Mouse (Mus musculus): Measurements from ENCODE around the gene Zfp990. TPM values are rescaled to one million over a fixed set of nuclear protein-coding genes. Genes with fewer than 3 reads are reported as not detected.
A peak's percentile ranks its signal among the peaks of the same experiment; 100 is the strongest.
"Not testable (repeated sequence)": the region's sequence is repeated elsewhere in the genome, so short reads cannot be mapped to it uniquely, and the experiment has no call there.

Gene Zfp990
- not detected in 2 replicates for polyA plus RNA-seq (2015; fragmentation: Nextera tagmentation; extraction: Ambion mirVana)

DNA sequence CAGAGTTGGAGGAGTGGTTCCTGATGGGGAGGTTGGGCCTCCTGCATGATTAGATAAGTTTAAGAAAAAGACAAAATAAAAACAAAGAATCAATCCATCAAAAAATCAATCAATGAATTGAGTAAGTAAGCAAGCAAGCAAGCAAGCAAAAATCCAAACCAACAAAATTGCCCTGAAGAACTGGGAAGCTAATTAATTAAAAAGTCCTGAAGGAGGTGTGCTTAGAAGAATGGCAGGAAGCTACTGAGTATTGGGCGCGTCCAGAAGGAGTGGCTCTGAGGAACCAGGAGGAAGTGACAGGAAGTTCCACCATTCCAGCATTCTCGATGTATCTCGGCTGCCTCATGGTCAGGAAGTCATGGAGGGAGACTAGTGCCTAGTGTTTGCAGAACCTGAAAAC is at the start of gene Zfp990:
TSS of gene Zfp990 (plus strand) at position 301 of the 400 bp plus-strand sequence.
- H3K36me3 ChIP-seq; H3K4me2 ChIP-seq (replicated peaks); H3K9me3 ChIP-seq; H3K9ac ChIP-seq (replicated peaks); H3K27me3 ChIP-seq; H3K4me3 ChIP-seq; ATAC-seq (replicated peaks); H3K4me1 ChIP-seq; H3K27ac ChIP-seq (replicated peaks): not testable (repeated sequence)
- 94% methylated on average over 4 of the region's 4 CpGs for WGBS

DNA sequence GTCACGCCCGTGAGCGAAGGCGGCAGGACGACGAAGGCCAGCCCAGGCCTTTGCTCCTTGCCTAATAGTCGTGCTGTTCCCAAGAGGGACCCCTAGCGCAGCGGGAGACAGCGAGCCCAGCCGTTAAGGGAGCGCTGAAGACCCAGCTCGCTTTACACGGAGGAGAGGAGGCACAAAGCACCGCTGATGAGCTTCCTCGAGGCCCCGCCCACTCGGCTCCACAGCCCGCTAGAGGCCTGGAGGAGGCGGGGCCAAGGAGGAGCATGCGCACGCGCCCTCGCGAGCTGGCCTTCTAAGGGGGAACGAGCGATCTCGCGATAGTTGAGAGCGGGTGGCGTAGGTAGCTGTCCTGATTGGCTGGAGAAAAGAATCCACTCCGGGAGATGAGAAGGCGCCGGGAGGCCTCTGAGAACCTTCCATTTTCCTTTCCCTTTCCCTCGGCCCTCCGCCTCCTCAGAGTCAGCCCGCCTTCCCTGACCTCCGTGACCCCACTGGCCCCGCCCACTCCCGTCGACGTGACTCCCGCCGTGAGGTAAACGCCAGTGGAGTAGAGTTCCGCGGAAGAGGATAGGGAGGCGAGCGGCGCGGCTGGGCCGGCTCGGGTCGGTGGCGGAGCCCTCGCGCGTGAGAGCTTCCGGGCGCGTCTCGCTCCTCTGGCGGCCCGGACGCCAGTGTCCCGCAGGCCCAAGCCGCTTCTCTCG is 46.9 kb upstream of the Zfp990 start:
- H3K9me3 ChIP-seq; H3K9ac ChIP-seq (replicated peaks); H3K4me1 ChIP-seq; H3K36me3 ChIP-seq; H3K27me3 ChIP-seq; H3K27ac ChIP-seq (replicated peaks); ATAC-seq (replicated peaks): not testable (repeated sequence)
- Histone ChIP-seq H3K4me3 (peak overlapping the region; percentile 29), H3K4me2 (replicated peaks) (peak overlapping the region; percentile 38)
- 25% methylated on average over 48 of the region's 68 CpGs for WGBS

DNA sequence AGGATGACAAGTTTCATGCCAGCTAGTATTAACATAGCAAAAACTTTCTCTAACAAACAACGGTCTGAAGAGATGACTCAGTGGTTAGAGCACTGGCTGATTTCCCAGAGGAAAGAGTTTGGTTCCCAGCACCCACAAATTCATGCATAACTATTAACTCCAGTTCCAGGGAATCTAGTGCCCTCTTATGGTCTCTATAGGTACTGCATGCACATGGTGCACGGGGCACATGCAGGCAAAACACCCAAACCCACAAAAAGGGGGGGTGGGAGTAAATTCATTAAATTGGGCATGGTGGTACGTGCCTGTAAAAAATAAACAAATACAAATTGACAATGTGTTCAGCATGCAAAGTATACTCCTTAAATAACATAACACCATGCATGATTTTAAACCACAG is 32.4 kb upstream of the Zfp990 start:
- no peak overlapping the region for H3K9ac ChIP-seq (replicated peaks)

DNA sequence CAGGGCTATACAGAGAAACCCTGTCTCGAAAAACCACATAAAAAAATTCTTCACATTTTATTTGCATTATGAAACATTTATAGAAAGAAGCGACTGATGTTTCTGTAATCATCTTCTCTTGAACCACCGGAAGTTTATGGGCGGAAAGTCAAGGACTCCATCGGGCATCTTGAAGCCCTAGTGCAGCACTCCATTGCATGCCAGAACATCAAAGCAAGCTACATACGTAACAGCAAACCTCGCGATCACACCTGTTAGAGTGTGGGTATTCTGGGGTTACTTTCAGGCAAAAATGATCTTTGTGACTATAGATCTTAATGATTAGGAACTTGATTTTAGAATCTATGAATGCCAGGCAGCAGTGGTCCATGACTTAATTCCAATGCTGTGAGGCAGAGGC is 29.9 kb upstream of the Zfp990 start:
- peaks cover 38% of the 10 kb centered on the region for H3K9me3 ChIP-seq
- not testable (repeated sequence) for H3K27ac ChIP-seq (replicated peaks); ATAC-seq (replicated peaks); H3K4me1 ChIP-seq; H3K36me3 ChIP-seq; H3K9ac ChIP-seq (replicated peaks); H3K27me3 ChIP-seq; H3K4me2 ChIP-seq (replicated peaks); H3K4me3 ChIP-seq
- 92% methylated on average over 8 of the region's 8 CpGs for WGBS

More for the DNA sequence above, 32.4 kb upstream of the Zfp990 start:
- Histone ChIP-seq H3K9me3 (peaks cover 33% of the 10 kb centered on the region), H3K27me3 (no peaks in the 10 kb centered on the region), H3K4me1 (no peaks in the 10 kb centered on the region), H3K27ac (replicated peaks) (no peak overlapping the region), H3K4me3 (no peak overlapping the region), H3K36me3 (no peaks in the 10 kb centered on the region), H3K4me2 (replicated peaks) (no peak overlapping the region)
- no peak for ATAC-seq (replicated peaks)
- WGBS: 83% methylated on average over 3 of the region's 3 CpGs

DNA sequence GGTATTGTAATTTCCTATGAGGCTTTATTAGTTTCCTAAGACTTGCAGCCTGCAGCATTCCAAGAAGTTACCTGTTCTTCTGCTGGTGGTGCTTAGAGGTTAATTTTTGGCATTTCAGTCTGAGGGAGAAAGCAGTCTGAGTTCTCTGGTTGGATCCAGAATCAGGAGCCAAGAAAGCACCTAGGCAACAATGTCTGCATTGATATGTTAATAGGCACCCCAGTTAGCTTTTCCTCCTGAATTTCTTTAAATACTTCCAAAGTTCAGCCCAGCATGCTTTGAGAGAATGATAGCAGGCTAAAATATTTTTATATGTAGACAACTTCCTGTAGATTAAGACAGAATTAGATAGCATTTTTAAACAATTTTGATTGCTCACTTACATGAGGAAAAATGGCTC is 21.2 kb upstream of the Zfp990 start:
- ATAC-seq (replicated peaks): no peak
- Histone ChIP-seq H3K4me1 (no peaks in the 10 kb centered on the region), H3K27me3 (no peaks in the 10 kb centered on the region), H3K36me3 (no peaks in the 10 kb centered on the region), H3K27ac (replicated peaks) (no peak overlapping the region), H3K9me3 (0 out of 2 replicates have a peak, but pooled peaks cover 8% of the 10 kb centered on the region), H3K4me2 (replicated peaks) (no peak overlapping the region), H3K9ac (replicated peaks) (no peak overlapping the region), H3K4me3 (no peak overlapping the region)

DNA sequence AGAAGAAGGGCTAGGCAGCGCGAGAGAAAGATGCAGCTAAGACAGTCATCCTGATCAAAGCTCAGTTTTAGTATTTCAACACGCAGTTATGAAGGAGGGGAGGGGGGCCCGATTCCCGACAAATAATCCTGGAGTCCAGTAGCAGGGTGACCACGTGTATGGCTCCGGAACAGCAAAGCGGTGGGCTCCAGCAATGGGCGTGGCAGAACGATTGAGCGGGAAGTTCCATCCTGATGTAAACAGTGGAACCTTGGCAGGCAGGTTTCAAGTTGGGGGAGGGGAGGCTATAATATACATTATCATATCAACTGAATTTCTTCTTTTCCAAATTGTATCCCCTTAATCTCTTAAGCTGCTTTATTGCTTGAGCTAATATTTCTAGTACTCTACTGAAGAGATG is 18.4 kb upstream of the Zfp990 start:
- Histone ChIP-seq H3K4me3 (no peak overlapping the region), H3K27ac (replicated peaks) (no peak overlapping the region), H3K9me3 (0 out of 2 replicates have a peak, but pooled peaks cover 8% of the 10 kb centered on the region), H3K4me1 (no peaks in the 10 kb centered on the region), H3K4me2 (replicated peaks) (no peak overlapping the region), H3K36me3 (no peaks in the 10 kb centered on the region), H3K9ac (replicated peaks) (no peak overlapping the region), H3K27me3 (no peaks in the 10 kb centered on the region)
- WGBS: 87% methylated on average over 11 of the region's 11 CpGs
- ATAC-seq (replicated peaks): no peak

DNA sequence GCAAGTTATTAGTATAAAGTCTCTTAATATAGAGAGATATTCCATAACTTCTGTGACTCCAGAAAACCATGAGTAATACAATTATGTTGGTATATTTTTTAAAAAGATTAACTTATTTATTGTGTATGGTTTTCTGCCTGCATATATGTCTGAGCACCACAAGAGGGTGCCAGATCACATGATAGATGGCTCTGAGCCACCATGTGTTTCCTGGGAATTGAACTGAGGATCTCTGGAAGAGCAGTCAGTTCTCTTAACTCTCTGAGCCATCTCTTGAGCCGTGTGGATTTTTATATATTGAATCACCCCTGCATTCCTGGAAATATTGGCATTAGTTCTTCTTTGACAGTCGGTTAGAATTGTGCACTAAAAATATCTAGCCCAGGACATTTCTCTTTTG is 17.2 kb upstream of the Zfp990 start:
- ATAC-seq (replicated peaks); H3K9ac ChIP-seq (replicated peaks); H3K36me3 ChIP-seq; H3K9me3 ChIP-seq; H3K27ac ChIP-seq (replicated peaks); H3K4me3 ChIP-seq; H3K27me3 ChIP-seq; H3K4me2 ChIP-seq (replicated peaks); H3K4me1 ChIP-seq: not testable (repeated sequence)
- 84% methylated on average over 2 of the region's 2 CpGs for WGBS

DNA sequence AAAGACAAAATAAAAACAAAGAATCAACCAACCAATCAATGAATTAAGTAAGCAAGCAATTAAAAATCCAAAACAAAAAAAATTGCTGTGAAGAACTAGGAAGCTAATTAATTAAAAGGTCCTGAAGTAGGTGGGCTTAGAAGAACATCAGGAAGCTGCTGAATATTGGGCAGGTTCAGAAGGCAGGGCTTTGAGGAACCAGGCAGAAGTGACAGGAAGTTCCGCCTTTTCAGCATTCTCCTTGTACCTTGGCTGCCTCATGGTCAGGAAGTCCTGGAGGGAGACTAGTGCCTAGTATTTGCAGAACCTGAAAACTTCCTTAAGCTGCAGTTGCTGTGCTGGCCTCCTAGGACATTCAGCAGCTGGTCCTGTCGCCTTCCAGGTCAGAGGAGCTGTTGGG is 4.1 kb downstream of the Zfp990 start:
- 53% methylated on average over 2 of the region's 2 CpGs for WGBS
- not testable (repeated sequence) for H3K4me2 ChIP-seq (replicated peaks); H3K4me1 ChIP-seq; H3K9ac ChIP-seq (replicated peaks); H3K36me3 ChIP-seq; ATAC-seq (replicated peaks); H3K4me3 ChIP-seq; H3K27me3 ChIP-seq; H3K9me3 ChIP-seq; H3K27ac ChIP-seq (replicated peaks)

DNA sequence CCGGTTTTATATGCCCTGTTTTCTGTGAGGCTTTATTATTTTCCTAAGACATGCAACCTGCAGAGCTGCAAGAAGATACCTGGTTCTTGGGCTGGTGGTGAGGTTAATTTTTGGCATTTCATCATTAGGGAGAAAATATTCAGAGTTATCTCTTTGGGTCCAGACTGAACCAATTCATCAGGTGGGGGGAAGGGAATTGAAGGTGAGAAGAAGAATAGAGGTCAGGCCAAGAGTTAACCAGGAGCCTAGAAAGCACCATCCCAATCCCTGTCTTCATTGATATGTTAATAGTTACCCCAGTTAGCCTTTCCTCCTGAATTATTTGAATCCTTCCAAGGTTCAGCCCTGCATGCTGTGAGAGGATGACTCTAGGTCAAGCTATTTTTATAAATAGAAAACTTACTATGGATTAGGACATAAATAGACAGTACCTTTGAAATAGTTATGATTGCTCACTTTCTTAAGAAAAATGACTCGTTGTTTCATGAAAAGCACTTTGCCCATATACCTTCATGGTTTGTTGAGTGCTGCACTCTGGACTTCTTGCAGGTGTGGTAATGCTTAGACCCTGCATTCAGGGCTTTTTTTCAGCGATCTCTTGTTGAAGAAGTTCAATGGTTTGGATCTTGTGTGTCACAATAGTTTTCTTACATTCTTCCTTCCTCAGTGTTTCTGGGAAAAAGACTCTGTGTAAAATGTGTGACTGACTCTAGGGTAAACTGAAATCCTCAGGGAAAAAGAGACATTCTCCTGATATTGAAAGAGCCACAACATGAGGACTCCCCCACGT is 5.4 kb downstream of the Zfp990 start:
- H3K27me3 ChIP-seq; H3K36me3 ChIP-seq; H3K4me3 ChIP-seq; H3K4me2 ChIP-seq (replicated peaks); ATAC-seq (replicated peaks); H3K27ac ChIP-seq (replicated peaks); H3K9me3 ChIP-seq; H3K4me1 ChIP-seq; H3K9ac ChIP-seq (replicated peaks): not testable (repeated sequence)
- WGBS: 83% methylated on average over 4 of the region's 4 CpGs

DNA sequence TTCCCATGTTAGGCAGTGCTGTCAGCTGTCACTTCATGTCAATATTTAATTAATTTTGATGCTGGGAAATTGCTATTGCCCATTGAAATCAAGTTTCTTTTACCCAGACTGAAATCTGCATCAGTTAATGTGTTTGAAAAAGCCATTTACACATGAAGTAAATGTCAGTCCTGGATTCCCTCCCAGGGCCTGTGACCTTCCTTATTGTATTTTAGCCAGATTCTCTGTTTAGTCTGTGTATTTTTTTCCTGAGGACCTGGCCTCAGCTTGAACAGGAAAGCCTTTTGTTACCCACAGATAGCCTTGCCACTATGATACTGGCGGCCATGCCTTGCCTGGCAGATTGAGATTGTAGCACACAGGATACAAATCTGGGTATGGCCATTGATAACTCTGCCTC is 6.8 kb downstream of the Zfp990 start:
- WGBS: 93% methylated on average over 1 of the region's 1 CpGs
- not testable (repeated sequence) for ATAC-seq (replicated peaks); H3K4me1 ChIP-seq; H3K4me2 ChIP-seq (replicated peaks); H3K4me3 ChIP-seq; H3K27me3 ChIP-seq; H3K9me3 ChIP-seq; H3K36me3 ChIP-seq; H3K27ac ChIP-seq (replicated peaks); H3K9ac ChIP-seq (replicated peaks)

DNA sequence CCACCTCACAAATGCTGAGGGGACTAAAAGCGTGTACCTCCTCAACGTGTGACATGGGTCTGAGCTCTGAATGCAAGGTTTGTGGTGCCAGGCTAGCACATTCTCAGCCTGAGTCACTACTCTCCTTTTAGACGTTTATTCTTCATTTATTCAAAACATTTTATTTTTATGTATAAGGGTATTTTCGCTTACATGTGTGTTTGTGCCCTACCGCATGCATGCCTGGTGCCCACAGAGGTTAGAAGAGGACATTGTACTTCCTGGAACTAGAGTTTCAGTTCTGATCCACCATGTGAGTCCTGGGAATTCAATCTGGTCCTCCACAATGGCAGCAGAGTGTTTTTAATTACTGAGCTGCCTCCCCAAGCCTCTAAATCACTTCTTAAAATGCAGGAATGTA is 33.3 kb downstream of the Zfp990 start:
- not testable (repeated sequence) for H3K4me2 ChIP-seq (replicated peaks); H3K36me3 ChIP-seq; H3K9ac ChIP-seq (replicated peaks); H3K4me1 ChIP-seq; ATAC-seq (replicated peaks); H3K27me3 ChIP-seq; H3K4me3 ChIP-seq; H3K27ac ChIP-seq (replicated peaks)
- H3K9me3 ChIP-seq: peaks cover 39% of the 10 kb centered on the region
- 83% methylated on average over 5 of the region's 5 CpGs for WGBS

DNA sequence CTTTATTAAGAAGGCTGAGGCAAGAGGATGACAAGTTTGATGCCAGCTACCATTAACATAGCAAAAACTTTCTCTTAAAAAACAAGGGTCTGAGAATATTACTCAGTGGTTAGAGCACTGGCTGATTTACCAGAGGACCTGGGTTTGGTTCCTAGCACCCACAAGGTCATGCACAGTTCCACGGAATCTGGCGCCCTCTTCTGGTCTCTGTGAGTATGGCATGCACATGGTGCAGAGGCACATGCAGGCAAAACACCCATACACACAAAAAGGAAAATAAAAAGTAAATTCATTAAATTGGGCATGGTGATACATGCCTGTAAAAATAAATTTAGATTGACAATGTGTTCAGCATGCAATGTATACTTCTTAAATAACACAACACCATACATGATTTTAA is 34.5 kb downstream of the Zfp990 start:
- not testable (repeated sequence) for H3K4me3 ChIP-seq; H3K4me2 ChIP-seq (replicated peaks); H3K4me1 ChIP-seq; H3K36me3 ChIP-seq; ATAC-seq (replicated peaks); H3K9ac ChIP-seq (replicated peaks); H3K27ac ChIP-seq (replicated peaks); H3K27me3 ChIP-seq
- 33% methylated on average over 2 of the region's 2 CpGs for WGBS
- peaks cover 41% of the 10 kb centered on the region for H3K9me3 ChIP-seq
